Mouse (Mus musculus) cerebellum, adult 2 months (tissue): ENCODE measurements at regions not wholly inside any gene's neighbourhood (a gene's known extent, or its start where the extent isn't known, plus 50 kb on each side); places are given as distances from the start of the nearest gene placed in this dataset.

Experiments used
- CTCF ChIP-seq: fragments of 200-500 bp; IDR thresholded peaks from 2 replicates; pipeline ENCODE4 v1.5.1; 2011; ENCODE audit warnings: low read depth, mild to moderate bottlenecking, control low read depth, low read length, moderate library complexity, borderline replicate concordance; ENCODE audit not compliant: insufficient read depth
- POLR2A ChIP-seq: fragments of 200-500 bp; IDR thresholded peaks from 2 replicates; pipeline ENCODE4 v1.6.1; 2011; ENCODE audit warnings: low read length, control low read depth, borderline replicate concordance; ENCODE audit not compliant: insufficient read depth

- TF ChIP-seq POLR2A (no peak), CTCF (no peak)
Observed at GRCm38 (mm10) chr15:74330131-74330530, 306.0 kb downstream of the Mroh4 start.
